Mouse (Mus musculus): ENCODE data around the gene Vac14. TPM values are rescaled to one million over a fixed set of nuclear protein-coding genes. Genes with fewer than 3 reads are reported as not detected.

The Vac14 gene
- polyA plus RNA-seq, 1 experiment from 2014 or later: 32.8 TPM

DNA sequence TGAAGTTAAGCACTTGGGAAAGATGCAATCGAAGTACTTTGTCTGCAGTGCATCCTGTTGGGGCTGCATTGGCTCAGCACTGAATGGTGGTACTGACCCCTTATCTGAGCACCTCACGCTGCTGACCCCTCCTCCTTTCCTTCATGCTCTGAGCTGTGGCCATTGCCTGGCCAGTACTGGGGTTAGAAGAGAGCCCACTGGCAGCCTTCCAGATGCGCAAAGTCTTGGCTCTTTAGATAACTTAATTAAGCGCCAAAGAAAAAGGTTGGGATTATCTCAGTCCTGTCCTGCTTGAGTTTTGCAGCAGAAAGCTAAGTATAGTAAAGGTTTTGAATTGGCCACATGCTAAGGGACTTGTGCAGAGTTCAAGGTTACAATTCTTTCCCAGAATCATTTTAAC lies 26.0 kb downstream of the Vac14 start:
- Histone ChIP-seq H3K27me3 (ENCODE audit: control insufficient read depth, insufficient read depth, low read length) (no peaks in the 10 kb centered on the region), H3K36me3 (replicated peaks; ENCODE audit: control insufficient read depth, insufficient read depth) (peaks cover 45% of the 10 kb centered on the region), H3K9me3 (ENCODE audit: control insufficient read depth, low read length) (no peaks in the 10 kb centered on the region), H3K4me1 (replicated peaks; ENCODE audit: control insufficient read depth, insufficient read depth, low read length) (no peaks in the 10 kb centered on the region), H3K9ac (no peak overlapping the region), H3K4me3 (replicated peaks; ENCODE audit: low read length) (no peak overlapping the region), H3K4me2 (replicated peaks) (no peak overlapping the region), H3K27ac (no peak overlapping the region)
- DNase-seq (ENCODE audit: low spot score) (no peak), ATAC-seq (ENCODE audit: low FRiP score) (no peak)
- 89% methylated on average over 4 of the region's 4 CpGs for WGBS

DNA sequence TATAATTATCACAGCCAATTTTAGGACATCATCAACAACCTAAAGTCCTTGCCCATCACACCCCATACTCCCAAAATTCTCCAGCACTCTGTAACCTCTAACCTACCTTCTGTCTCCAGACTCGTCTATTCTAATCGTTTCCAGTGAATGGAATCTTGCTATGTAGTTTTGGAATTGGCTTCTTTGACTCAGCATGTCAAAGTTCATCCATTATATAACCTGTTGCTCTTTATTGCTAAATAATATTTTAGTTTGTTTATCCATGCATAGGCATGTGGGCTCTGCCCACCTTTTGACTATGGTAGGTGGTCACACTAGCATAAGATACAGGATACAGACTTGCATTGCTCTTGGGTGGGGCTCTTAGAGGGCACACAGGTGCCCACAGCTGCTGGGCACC lies 26.5 kb downstream of the Vac14 start:
- ATAC-seq (ENCODE audit: low FRiP score): no peak
- Histone ChIP-seq H3K9me3 (ENCODE audit: control insufficient read depth, low read length) (no peaks in the 10 kb centered on the region), H3K36me3 (replicated peaks; ENCODE audit: control insufficient read depth, insufficient read depth) (peaks cover 46% of the 10 kb centered on the region), H3K4me2 (replicated peaks) (no peak overlapping the region), H3K9ac (no peak overlapping the region), H3K4me3 (replicated peaks; ENCODE audit: low read length) (no peak overlapping the region), H3K27me3 (ENCODE audit: control insufficient read depth, insufficient read depth, low read length) (no peaks in the 10 kb centered on the region), H3K27ac (no peak overlapping the region), H3K4me1 (replicated peaks; ENCODE audit: control insufficient read depth, insufficient read depth, low read length) (no peaks in the 10 kb centered on the region)
- DNase-seq (ENCODE audit: low spot score): no peak
- WGBS: 89% methylated on average over 2 of the region's 2 CpGs

DNA sequence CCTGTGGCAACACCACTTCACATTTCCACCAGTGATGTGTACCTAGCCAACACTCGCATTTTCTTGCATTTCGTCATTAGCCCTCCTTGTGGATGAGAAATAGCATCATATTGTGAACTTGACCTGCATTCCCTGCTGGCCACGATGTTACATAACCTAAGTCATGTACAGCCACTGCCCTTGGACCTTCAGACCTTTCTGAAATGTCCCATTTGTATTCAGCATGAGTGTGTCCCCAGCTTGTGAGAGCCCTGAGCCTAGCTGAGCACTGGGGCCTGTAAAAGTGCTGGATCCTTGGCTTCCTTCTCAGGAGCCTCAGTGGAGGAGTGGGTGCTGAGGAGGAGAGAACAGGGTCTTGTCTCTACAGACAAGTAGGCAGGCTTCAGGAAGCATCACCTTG lies 27.0 kb downstream of the Vac14 start:
- H3K36me3 ChIP-seq (replicated peaks; ENCODE audit: control insufficient read depth, insufficient read depth): peaks cover 50% of the 10 kb centered on the region
- no peaks in the 10 kb centered on the region for H3K9me3 ChIP-seq (ENCODE audit: control insufficient read depth, low read length)
- no peak overlapping the region for H3K27ac ChIP-seq
- H3K9ac ChIP-seq: no peak overlapping the region
- no peaks in the 10 kb centered on the region for H3K27me3 ChIP-seq (ENCODE audit: control insufficient read depth, insufficient read depth, low read length)
- ATAC-seq (ENCODE audit: low FRiP score) (no peak), DNase-seq (ENCODE audit: low spot score) (no peak)
- no peaks in the 10 kb centered on the region for H3K4me1 ChIP-seq (replicated peaks; ENCODE audit: control insufficient read depth, insufficient read depth, low read length)
- no peak overlapping the region for H3K4me2 ChIP-seq (replicated peaks)
- no peak overlapping the region for H3K4me3 ChIP-seq (replicated peaks; ENCODE audit: low read length)
- WGBS: 92% methylated on average over 3 of the region's 3 CpGs

DNA sequence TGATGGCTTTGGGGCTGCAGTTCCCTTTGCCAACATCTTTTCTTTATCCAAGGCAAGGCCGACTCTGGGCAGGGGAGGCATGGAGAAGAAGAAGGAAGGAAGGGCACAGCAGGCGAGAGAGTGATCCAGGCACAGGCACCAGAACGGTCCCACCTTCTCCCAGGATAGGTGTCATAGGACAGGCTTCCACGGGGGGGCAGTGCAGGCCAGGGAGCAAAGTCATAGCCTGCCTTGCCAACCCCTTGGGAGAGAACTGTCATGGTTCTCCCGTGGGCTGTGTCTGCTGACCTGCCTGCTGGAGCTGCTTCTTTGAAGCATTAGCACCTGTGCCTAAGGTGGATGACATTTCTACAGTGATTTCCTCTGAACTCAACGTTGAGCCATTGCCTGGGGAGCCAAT lies 27.7 kb downstream of the Vac14 start:
- ATAC-seq (ENCODE audit: low FRiP score) (peak; percentile 51; the same call in 1 of the 2 replicates), DNase-seq (ENCODE audit: low spot score) (peak; percentile 70)
- Histone ChIP-seq H3K9me3 (ENCODE audit: control insufficient read depth, low read length) (no peaks in the 10 kb centered on the region), H3K27me3 (ENCODE audit: control insufficient read depth, insufficient read depth, low read length) (no peaks in the 10 kb centered on the region), H3K4me2 (replicated peaks) (no peak overlapping the region), H3K27ac (no peak overlapping the region), H3K9ac (no peak overlapping the region), H3K36me3 (replicated peaks; ENCODE audit: control insufficient read depth, insufficient read depth) (peaks cover 56% of the 10 kb centered on the region), H3K4me3 (replicated peaks; ENCODE audit: low read length) (no peak overlapping the region), H3K4me1 (replicated peaks; ENCODE audit: control insufficient read depth, insufficient read depth, low read length) (no peaks in the 10 kb centered on the region)
- 38% methylated on average over 6 of the region's 6 CpGs for WGBS

GRCm38 (mm10) chr8:110648577-110648976 lies 30.2 kb downstream of the Vac14 start:
- ATAC-seq (ENCODE audit: low FRiP score): no peak
- H3K4me3 ChIP-seq (replicated peaks; ENCODE audit: low read length): no peak overlapping the region
- H3K9me3 ChIP-seq (ENCODE audit: control insufficient read depth, low read length): no peaks in the 10 kb centered on the region
- no peak for DNase-seq (ENCODE audit: low spot score)
- H3K27me3 ChIP-seq (ENCODE audit: control insufficient read depth, insufficient read depth, low read length): no peaks in the 10 kb centered on the region
- no peaks in the 10 kb centered on the region for H3K4me1 ChIP-seq (replicated peaks; ENCODE audit: control insufficient read depth, insufficient read depth, low read length)
- no peak overlapping the region for H3K27ac ChIP-seq
- 93% methylated on average over 3 of the region's 3 CpGs for WGBS
- H3K36me3 ChIP-seq (replicated peaks; ENCODE audit: control insufficient read depth, insufficient read depth): peaks cover 49% of the 10 kb centered on the region
- no peak overlapping the region for H3K4me2 ChIP-seq (replicated peaks)
- no peak overlapping the region for H3K9ac ChIP-seq

GRCm38 (mm10) chr8:110649286-110649685 lies 30.9 kb downstream of the Vac14 start:
- no peak overlapping the region for H3K4me2 ChIP-seq (replicated peaks)
- DNase-seq (ENCODE audit: low spot score): no peak
- H3K9ac ChIP-seq: no peak overlapping the region
- H3K27ac ChIP-seq: no peak overlapping the region
- H3K4me3 ChIP-seq (replicated peaks; ENCODE audit: low read length): no peak overlapping the region
- H3K9me3 ChIP-seq (ENCODE audit: control insufficient read depth, low read length): no peaks in the 10 kb centered on the region
- H3K4me1 ChIP-seq (replicated peaks; ENCODE audit: control insufficient read depth, insufficient read depth, low read length): no peaks in the 10 kb centered on the region
- ATAC-seq (ENCODE audit: low FRiP score): no peak
- 94% methylated on average over 6 of the region's 6 CpGs for WGBS
- peaks cover 50% of the 10 kb centered on the region for H3K36me3 ChIP-seq (replicated peaks; ENCODE audit: control insufficient read depth, insufficient read depth)
- no peaks in the 10 kb centered on the region for H3K27me3 ChIP-seq (ENCODE audit: control insufficient read depth, insufficient read depth, low read length)

DNA sequence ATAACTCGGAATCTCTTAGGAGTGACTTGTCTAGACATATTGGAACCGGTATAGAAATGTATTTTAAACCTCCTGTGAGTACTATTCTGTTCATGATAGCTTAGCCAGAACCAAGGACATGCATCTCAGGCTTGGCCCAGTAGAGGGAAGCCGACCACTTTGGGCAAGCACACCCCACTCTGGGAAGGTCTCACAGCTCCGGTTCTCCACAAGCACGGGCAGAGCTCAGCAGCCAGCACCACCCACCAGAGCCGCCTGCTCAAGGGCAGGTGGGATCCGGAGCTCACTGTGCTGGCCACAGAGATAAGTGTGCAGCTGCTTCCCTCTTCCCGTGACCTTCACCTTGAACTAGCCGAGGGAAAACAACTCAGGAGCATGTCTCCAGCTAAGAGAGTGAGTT lies 32.5 kb downstream of the Vac14 start:
- no peak overlapping the region for H3K4me2 ChIP-seq (replicated peaks)
- H3K27me3 ChIP-seq (ENCODE audit: control insufficient read depth, insufficient read depth, low read length): no peaks in the 10 kb centered on the region
- WGBS: 92% methylated on average over 9 of the region's 9 CpGs
- H3K36me3 ChIP-seq (replicated peaks; ENCODE audit: control insufficient read depth, insufficient read depth): peaks cover 48% of the 10 kb centered on the region
- no peak overlapping the region for H3K4me3 ChIP-seq (replicated peaks; ENCODE audit: low read length)
- no peak overlapping the region for H3K27ac ChIP-seq
- no peak for DNase-seq (ENCODE audit: low spot score)
- H3K4me1 ChIP-seq (replicated peaks; ENCODE audit: control insufficient read depth, insufficient read depth, low read length): no peaks in the 10 kb centered on the region
- no peaks in the 10 kb centered on the region for H3K9me3 ChIP-seq (ENCODE audit: control insufficient read depth, low read length)
- no peak for ATAC-seq (ENCODE audit: low FRiP score)
- no peak overlapping the region for H3K9ac ChIP-seq

DNA sequence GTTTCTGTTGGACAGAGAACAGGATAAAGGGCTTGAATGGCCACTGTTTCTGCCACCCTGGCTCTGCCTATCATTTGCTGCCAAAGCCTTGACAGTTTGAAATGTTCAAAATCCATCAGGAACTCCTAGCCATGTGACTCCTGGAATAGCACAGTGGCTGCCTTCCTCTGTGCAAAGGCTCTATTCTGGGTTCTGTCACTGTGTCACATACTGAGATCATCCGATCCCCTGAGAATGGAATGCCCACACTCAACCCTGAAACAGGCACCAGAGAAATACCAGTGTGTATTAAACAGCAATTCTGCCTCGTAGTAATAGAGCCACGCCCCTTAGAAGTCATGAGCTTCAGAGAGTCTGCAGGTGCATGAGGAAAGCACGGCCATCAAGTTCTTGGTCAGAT lies 33.5 kb downstream of the Vac14 start:
- Histone ChIP-seq H3K36me3 (replicated peaks; ENCODE audit: control insufficient read depth, insufficient read depth) (peaks cover 48% of the 10 kb centered on the region), H3K4me1 (replicated peaks; ENCODE audit: control insufficient read depth, insufficient read depth, low read length) (no peaks in the 10 kb centered on the region), H3K4me2 (replicated peaks) (no peak overlapping the region), H3K4me3 (replicated peaks; ENCODE audit: low read length) (no peak overlapping the region), H3K27ac (no peak overlapping the region), H3K27me3 (ENCODE audit: control insufficient read depth, insufficient read depth, low read length) (no peaks in the 10 kb centered on the region), H3K9ac (no peak overlapping the region), H3K9me3 (ENCODE audit: control insufficient read depth, low read length) (no peaks in the 10 kb centered on the region)
- DNase-seq (ENCODE audit: low spot score) (no peak), ATAC-seq (ENCODE audit: low FRiP score) (no peak)
- WGBS: 94% methylated on average over 4 of the region's 4 CpGs

- H3K4me2 ChIP-seq (replicated peaks): no peak overlapping the region
- H3K36me3 ChIP-seq (replicated peaks; ENCODE audit: control insufficient read depth, insufficient read depth): peaks cover 53% of the 10 kb centered on the region
- H3K27ac ChIP-seq: no peak overlapping the region
- H3K9ac ChIP-seq: no peak overlapping the region
- H3K4me1 ChIP-seq (replicated peaks; ENCODE audit: control insufficient read depth, insufficient read depth, low read length): no peaks in the 10 kb centered on the region
- no peak for DNase-seq (ENCODE audit: low spot score)
- no peak for ATAC-seq (ENCODE audit: low FRiP score)
- no peaks in the 10 kb centered on the region for H3K9me3 ChIP-seq (ENCODE audit: control insufficient read depth, low read length)
- no peaks in the 10 kb centered on the region for H3K27me3 ChIP-seq (ENCODE audit: control insufficient read depth, insufficient read depth, low read length)
- 81% methylated on average over 9 of the region's 9 CpGs for WGBS
- no peak overlapping the region for H3K4me3 ChIP-seq (replicated peaks; ENCODE audit: low read length)
These were observed 36.0 kb downstream of the Vac14 start for GRCm38 (mm10) chr8:110654075-110655060.
